Mouse (Mus musculus) gastrocnemius, postnatal 14 days (tissue): ENCODE results near the gene Myoz2. TPM values are rescaled to one million over a fixed set of nuclear protein-coding genes. Genes with fewer than 3 reads are reported as not detected.

ENCODE experiments used
- microRNA-seq, 2 experiments: library from miRNA; unstranded; fragments of <30 nt; microRNA quantifications; one replicate each; pipeline ENCODE4 v1.2.0; 2021
- total RNA-seq, 2 experiments: library from RNA; stranded (reverse); gene quantifications; 2 replicates each; pipeline ENCODE4 v1.2.3; 2021

Gene Myoz2
- total RNA-seq, 2 experiments from 2014 or later = 340 to 373 TPM

Small RNA genes lying within 50 kb of the gene (microRNA-seq; reads per million reads assigned to microRNA genes)
- gene Gm22066 = 0 reads per million in 2 experiments

Other genes with a start within 250 kb of the Myoz2 start
- gene Fabp2, start 139.9 kb downstream of the Myoz2 start, total RNA-seq = not detected
- gene Gm10959, start 115.7 kb downstream of the Myoz2 start, total RNA-seq = not detected
- gene 1810037I17Rik, start 110.8 kb downstream of the Myoz2 start, total RNA-seq = 10 to 100 TPM; 22.0 to 23.0 TPM
- 10 to 100 TPM; 10.2 to 10.6 TPM for gene Usp53, start 50.5 kb downstream of the Myoz2 start, total RNA-seq
- 100 to 1,000 TPM; 175 to 193 TPM for gene Synpo2, start 201.1 kb upstream of the Myoz2 start, total RNA-seq
- 10 to 100 TPM; 17.8 to 23.9 TPM for gene Sec24d, start 232.4 kb upstream of the Myoz2 start, total RNA-seq